Mouse (Mus musculus) urinary bladder, adult 2 months (tissue): ENCODE results near the gene Upk3a. TPM values are rescaled to one million over a fixed set of nuclear protein-coding genes. Genes with fewer than 3 reads are reported as not detected.
A peak's percentile ranks its signal among the peaks of the same experiment; 100 is the strongest.

ENCODE experiments used
- DNase-seq: peaks from one replicate; pipeline ENCODE4 v3.0.0; 2022; ENCODE audit warnings: low spot score
- polyA plus RNA-seq: library from polyadenylated mRNA; depleted of rRNA; stranded (reverse); fragments of >200 nt; gene quantifications from 2 replicates; pipeline ENCODE4 v1.2.3, GENCODE M21; 2012; rRNA removed

Upk3a gene
- polyA plus RNA-seq: 1,094 and 1,493 TPM in 2 replicates

DNA sequence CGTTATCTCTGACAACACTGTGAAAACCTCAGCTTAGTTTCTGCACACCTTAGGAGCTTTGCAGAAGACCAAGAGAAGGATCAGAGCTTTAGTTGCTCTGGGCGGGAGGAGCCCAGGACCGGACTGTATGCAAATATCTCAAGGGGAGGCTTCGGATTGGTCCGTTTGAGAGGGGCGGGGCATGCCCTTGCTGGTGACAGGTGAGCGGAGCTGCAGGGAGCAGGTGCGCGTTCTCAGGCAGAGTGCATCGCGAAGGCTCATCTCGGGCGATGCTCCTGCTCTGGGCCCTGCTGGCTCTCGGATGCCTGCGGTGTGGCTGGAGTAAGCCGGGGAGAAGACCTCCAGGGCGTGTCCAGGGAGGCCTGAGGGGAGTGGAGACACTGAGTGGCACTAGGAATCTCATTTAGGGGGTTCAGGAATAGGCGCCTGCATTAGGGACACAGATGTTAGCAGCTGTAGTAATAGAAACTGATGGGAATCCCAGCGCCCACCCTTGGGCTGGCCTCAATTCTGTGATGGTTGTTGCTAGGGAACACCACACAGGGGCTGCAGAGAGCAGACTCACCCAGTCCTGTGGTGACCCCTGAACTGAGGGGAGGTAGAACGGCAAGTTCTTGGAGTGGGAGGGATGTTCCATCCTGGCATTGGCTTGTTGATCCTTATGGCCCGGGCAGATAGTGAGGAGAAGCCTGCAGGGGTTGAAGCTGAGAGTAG is at the start of gene Upk3a:
Gene Upk3a (plus strand): TSS at position 191 of the 714 bp plus-strand sequence.
- peak; percentile 66 for DNase-seq

DNA sequence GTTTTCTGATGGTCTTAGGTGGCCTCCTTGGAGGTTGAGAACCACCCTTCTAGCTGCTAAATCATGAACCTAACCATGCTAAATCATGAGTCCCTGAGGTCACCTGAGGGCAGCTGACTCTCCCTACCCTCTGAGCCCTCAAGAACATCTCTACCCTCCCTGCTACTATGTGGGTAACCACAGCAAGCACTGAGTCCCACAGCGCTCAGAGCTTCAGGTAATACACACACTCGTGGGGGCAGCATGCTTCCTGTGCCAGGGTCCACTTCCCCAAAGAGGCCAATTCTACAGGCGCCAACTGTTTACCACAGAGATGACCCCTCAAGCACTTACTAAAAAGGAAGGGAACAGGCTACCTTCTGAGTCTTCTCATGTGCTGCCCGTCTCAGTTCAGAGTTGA is 48.4 kb upstream of the Upk3a start:
- DNase-seq: no peak

DNA sequence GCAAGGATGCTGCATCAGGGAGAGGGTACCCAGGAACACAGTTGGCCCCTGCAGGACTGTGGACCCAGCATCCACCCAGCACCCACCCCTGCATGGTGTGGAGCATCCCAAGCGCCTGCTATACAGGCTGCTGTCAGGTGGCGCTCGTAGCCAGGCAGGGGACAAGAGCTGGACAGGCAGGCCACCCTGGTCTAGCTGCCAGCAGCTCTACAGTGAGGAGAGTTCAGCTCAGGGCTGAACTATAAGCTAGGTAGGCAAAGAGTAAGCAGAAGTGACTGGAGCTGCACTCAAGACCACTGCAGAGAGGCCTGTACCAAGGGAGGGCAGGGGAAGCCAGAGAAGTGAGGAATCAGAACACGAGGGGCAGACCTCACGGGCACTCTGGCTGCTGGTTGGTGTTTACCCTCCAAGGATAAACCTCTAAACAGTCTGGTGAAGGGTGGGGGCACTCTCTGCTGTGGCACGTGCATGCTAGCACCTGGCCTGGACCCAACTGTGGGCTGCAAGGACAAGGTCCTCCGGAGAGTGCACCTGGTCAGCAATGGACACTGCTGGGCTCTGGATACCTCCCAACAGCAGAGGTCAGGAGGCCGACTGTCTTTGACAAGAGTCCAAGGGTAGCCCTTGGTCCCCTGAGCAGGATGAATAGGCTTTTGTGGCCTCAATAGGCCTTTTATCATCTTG is 43.9 kb upstream of the Upk3a start:
- no peak for DNase-seq

- no peak for DNase-seq
Observed at GRCm38 (mm10) chr15:84973544-84973871, 43.4 kb upstream of the Upk3a start.

DNA sequence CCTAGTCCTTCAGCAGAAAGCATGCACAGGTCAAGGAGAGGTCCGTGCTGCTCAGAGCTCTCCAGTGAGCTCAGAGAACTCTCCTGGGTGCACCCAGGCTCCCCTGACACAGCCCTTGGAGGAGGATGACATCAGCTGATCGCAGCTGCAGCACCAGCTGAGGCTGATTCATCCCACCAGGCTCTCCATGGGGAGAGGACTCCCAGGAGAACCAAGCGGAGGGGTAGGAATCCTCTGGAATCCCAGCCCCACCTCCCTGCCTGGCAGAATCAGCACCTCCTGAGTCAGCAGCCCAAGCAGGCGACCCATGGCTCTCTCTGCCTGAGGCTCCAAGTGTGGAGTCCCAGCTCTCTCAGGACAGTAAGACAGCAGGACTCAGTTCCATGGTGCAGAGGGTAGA is 41.2 kb upstream of the Upk3a start:
- no peak for DNase-seq

DNA sequence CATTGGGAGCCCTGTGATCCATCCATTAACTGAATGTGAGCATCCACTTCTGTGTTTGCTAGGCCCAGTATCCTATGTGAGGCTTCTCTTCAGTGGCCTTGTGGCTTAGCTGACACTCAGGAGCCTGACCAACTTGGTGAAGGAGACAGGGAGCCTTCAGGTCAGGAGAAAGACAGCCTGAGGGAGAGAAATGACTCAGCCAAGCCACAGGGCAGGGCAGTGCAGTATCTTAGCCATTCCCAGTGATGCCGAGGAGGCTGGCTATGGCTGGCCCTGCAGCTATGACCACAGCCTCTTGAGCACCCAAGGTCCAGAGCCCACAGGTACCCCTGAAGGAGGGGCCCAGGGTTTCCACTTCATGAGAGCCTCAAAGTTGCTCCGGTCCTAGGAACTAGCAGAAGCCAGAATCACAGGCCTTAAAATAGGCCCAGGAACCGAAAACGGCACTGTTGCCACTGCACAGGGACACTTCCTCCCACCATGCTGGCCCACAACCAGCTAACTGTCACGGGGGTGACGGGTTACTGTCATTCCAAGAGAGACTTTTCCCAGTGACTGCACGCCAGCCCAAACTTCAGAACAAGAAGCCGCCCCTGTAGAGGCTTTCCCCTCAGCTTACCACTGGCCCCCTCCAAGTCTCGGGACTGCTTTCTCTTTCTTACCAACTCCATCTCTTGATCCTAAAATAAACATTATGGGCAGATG is 35.2 kb upstream of the Upk3a start:
- no peak for DNase-seq

DNA sequence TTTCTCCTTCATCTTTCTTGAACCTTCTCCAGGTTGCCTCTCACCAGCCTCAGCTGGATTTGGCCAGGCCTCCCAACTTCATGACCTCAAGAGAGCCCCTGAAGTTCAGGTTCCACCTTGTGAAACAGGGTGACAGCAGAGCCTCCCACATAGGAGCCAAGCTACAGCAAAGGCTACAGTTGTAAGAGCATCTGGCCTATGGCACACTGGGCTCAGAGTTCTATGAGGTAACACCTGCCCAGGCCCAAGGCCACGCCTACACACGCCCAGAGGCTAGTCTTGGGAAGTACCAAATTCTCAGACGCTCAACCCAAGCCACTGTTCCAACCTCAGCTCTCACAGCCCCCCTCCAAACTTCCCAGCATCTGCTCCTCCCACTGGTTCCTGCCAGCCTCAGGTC is 34.1 kb upstream of the Upk3a start:
- no peak for DNase-seq

DNA sequence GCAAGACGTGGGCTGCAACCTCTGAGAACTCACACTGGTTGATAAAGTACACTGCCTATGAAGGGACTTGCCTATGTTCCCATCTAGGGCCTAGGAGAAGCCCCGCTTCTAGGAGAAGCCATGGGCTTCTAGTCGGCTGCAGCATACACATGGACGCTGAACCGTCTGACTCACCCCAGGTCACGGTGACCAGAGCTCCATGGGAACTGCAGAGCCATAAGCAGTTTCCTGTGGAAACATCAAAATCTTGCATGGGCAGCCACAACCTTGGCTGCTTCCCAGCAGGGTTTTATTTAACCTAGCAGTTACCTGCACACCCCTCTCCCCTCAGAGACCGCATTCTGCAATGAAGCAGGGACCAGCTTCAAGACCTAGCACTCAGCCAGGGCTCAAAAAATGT is 33.2 kb upstream of the Upk3a start:
- DNase-seq: no peak

DNA sequence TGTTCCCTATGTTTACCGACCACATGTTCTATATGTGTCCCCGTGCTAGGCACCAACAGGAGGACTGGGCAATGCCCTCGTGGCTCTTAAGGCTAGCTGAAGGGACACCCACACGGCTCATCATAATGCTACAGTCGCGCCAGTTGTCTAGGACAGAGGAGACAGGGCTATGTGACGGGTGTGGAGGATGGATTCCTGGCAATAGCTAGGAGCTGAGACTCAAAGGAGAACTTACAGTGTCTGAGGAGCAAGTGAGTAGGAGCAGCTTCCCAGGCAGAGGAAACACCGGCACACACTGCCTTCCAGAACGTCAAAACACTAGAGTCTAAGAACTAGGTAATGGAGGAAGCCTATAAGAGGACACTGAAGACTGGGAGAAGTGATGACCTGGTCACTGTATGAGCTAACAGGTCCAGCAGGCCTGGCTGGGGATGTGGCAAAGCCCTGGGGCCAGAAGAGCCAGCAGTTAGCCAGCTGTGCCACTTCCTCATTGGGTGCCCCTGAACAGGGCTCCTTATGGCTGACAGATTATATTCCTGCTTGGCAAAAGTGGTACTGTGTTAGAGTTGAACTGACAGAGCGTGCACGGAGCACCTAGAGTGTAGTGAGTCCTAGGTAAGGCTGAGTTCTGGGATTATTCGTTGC is 31.3 kb upstream of the Upk3a start:
- no peak for DNase-seq

DNA sequence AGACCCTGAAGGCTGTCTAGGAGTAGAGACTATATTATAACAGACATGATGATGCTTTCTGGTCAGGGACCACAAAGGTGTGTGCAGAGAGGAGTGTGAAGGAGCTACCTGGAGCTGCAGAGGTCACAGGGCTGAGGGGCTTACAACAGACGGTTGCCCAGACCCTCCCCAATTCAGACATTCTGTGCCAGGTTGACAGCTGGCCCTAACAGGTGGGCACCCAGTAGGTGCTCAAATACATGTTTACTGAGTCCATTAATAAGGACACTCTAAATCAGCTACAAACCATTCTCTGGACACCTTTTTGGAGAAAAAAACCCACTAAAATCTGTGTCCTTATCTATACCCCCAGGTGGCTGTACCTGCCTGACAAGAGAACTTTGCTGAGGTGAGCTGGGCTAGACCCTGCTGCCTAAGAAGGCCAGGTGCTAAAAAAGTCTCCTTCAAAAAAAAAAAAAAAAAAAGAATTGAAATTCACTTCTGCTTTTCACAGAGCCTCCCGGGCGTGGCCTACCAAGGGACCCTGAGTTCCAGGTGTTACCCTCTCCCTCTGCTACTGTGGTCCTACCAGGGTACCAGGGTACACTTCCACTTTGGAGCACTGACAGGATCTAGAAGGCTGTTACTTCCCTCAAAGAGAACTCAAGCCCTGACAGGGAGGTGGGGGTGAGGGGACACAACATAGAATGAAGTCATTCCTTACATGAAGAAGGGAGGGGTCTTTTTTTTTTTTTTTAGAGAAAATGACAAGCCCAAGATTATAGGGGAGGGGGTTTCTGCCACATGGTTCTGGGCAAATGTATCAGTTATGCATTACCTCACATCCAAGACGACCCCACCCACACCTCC is 30.5 kb upstream of the Upk3a start:
- DNase-seq: no peak

GRCm38 (mm10) chr15:84987020-84987815 is 29.7 kb upstream of the Upk3a start:
- no peak for DNase-seq

GRCm38 (mm10) chr15:84987874-84988825 is 28.8 kb upstream of the Upk3a start, which contains the start of gene 5031439G07Rik:
5031439G07Rik (minus strand) TSS chr15:84988551.
- DNase-seq: peak; percentile 76

DNA sequence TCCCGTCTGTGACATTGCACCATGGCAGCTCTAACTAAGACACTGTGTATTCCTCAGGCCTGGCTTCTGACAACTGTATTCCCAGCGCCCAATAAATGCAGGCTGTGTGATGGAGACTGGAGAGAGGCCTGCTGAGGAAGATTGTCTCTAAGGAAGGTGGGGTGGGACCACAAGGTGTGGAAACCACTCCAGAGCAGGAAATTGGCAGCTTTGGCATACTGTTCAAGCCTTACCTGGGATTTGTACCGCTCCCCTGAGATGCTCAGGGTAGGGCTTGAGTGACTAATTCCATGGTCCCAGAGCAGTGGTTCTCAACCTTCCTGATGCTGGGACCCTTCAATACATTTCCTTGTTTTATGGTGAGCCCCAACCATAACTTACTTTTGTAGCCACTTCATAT is 27.8 kb upstream of the Upk3a start:
- DNase-seq: no peak

DNA sequence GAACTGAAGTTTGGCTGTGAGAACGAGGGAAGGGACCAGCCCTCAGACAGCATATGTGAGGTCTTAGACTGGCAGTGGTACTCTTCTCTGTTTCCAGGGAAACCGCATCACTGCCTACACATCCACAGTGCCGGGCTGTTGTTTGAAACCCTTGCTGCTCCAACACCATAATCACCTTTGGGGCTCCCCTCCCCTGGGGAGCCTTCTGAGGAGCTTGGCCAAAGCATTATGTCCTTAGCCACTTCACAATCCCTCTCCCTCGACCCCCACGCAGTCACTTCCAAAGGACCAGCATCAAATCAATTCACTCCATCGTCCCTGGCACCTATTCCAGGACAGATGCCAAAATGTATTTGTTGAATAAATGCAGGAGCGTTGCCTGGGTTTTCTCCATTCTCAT is 27.2 kb upstream of the Upk3a start:
- no peak for DNase-seq

- DNase-seq: no peak
Observed at GRCm38 (mm10) chr15:84994498-84994897, 22.4 kb upstream of the Upk3a start.

- DNase-seq: no peak
Observed at GRCm38 (mm10) chr15:84995041-84995440, 21.9 kb upstream of the Upk3a start.

DNA sequence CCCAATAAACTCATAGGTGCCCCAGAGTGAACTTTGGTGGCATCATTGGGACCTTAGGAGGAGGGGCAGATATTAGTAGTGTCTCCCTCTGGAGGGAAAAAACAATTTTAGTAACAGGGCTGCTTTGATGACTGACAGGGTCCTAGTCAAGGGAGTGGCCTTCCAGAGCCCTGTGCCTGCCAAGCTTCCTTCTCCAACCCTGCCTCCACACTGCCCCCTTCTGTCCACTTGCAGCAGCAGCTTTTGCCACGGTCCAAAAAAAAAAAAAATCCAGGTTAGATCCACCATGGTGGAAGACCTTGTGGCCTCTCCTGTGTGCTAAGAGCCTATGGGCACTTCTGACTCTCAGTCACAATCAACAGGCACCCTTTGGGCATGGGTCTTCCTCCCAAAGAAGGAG is 21.0 kb upstream of the Upk3a start:
- DNase-seq: no peak

DNA sequence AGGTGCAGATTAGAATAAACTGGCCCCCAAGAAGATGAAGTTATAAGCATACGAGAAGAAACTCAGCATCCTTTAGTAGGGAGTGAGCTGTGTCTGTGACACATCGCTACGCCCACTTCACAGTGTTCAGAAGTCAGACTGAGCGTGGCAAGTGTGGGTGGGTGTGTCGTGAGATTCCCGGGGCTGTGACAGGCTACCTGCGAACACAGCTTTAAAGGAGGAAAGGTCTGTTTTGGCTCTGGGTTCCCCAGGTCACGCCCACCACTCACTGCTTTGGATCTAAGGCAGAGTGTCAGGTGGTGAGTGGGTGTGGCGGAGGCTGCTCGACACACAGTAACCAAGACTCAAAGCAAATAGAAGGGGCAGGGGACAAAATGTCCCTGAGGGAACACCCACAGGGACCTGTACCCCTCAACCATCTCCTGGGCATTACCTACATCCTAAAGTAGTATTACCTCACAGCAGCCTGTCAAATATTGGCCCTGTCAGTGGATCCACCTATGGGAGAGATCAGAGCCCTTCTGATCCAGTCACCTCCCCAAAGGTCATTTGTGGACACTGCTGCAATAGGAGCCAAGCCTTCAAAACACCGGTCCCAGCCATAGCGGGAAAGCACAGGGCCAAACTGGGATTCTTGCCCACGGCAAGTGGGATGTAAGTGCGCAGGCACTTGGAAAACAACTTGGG is 19.0 kb upstream of the Upk3a start:
- DNase-seq: no peak

DNA sequence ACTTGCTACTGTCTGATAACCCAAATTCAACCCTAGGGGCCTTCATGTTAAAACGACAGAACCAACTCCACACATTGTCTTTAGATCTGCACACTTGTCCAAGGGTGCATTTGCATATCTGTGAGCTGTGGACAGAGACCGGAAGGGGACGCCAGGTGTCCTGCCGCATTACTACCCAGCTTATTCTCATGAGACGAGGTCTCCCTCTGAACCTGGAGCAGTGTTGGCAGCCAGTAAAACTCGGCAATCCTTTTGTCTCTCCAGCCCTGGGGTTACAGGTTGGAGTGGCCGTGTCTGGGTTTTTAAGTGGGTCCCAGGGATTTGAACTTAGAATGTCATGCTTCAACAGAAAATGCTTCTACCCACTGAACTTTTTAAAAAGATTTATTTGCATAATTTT is 17.0 kb upstream of the Upk3a start:
- no peak for DNase-seq
